Mouse (Mus musculus) cerebral cortex, adult 2 months (tissue): ENCODE measurements around the gene Ttll13.

Experiments used
- WGBS: fragments of 180-500 bp; shearing (Covaris S2); methylation state at CpG from one replicate; pipeline ENCODE4 v1.1.7; 2018; 5-methylcytosine and 5-hydroxymethylcytosine counted together

Ttll13 gene

DNA sequence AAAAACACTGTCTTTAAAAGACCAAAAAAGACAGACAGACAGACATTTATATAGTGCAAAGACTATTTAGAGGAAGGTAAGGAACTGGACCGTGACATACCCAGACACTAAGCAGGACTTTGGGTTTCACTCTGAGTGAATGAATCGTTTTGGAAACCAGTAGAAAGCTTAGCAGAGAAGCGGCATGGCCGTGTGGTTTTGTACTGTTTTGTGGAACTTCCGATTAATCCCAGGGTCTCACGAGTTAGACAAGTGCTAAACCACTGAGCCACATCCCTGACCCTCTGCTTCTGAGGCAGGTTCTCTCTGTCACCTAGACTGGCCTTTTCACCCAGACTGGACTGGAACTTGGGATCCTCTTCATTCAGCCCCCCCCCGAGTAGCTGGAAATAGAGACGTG is 31.7 kb upstream of the Ttll13 start:
- WGBS, result 87% methylated on average over 8 of the region's 8 CpGs

DNA sequence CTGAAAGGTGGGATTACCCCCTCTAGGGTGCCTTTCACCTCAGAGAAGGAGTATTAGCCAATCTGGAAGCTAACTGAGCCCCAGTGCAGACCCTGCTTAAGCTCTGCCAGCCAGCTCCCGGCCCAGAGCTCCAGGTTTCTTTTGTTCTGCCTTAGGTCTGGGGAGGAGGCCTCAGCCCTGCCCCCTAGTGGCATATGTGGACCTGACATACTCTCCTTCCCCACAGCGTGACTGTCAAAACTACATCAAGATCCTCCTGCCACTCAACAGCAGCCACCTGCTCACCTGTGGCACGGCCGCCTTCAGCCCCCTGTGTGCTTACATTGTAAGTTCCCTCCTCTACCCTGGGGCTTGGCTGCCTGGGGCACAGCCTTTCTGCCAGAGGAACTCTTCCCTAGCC is 30.8 kb upstream of the Ttll13 start:
- 38% methylated on average over 4 of the region's 4 CpGs for WGBS

DNA sequence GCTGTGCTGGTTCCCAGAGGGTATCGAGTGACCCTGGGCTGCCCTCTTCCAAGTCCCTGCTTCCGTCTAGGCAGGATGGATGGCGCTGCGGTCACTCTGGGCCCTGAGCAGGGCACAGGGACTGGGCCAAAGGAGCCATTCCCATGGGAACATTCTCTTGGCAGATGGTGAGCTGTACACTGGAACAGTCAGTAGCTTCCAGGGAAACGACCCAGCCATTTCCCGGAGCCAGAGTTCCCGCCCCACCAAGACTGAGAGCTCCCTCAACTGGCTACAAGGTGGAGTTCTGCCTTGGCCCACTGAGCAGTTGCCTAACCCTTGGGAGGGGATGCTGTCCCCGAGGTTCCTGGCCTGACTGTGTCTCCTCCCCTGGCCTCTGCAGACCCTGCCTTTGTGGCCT is 29.6 kb upstream of the Ttll13 start:
- 68% methylated on average over 8 of the region's 8 CpGs for WGBS

DNA sequence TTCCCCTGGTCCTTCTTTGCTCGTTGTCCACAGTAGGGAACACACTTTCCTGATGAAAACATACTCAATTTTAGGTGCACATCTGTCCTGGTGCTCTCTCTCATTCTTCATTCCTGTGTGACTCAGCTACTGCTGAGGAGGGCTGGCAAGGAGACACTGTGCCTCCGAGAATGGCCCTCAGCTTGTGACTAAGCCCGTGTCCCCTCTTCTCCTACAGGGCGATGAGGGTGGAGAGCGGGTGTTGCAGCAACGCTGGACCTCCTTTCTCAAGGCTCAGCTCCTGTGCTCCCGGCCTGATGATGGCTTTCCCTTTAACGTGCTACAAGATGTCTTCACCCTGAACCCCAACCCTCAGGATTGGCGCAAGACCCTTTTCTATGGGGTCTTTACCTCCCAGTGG is 27.5 kb upstream of the Ttll13 start:
- WGBS, result 87% methylated on average over 9 of the region's 9 CpGs

DNA sequence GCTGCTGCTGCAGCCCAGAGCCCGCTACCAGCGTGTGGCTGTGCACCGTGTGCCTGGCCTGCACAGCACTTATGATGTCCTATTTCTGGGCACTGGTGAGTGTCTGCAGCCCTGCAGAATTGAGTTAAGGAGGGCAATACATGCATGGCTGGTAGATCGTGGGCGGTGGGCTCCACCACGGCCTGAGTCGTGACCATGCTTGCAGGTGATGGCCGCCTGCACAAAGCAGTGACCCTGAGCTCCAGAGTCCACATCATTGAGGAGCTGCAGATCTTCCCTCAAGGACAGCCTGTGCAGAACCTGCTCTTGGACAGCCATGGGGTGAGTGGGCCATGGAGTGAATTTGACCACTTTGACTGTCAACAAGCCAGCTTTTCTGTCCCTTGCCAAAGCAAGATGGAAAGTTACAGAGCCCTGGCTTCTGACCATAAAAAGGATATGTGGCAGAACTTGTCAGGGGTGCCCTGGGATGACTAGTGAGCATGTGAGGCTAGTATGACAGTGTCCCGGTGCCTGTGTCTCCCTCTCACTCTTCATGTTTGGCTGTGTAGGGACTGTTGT is 25.9 kb upstream of the Ttll13 start:
- WGBS, result 93% methylated on average over 9 of the region's 9 CpGs

DNA sequence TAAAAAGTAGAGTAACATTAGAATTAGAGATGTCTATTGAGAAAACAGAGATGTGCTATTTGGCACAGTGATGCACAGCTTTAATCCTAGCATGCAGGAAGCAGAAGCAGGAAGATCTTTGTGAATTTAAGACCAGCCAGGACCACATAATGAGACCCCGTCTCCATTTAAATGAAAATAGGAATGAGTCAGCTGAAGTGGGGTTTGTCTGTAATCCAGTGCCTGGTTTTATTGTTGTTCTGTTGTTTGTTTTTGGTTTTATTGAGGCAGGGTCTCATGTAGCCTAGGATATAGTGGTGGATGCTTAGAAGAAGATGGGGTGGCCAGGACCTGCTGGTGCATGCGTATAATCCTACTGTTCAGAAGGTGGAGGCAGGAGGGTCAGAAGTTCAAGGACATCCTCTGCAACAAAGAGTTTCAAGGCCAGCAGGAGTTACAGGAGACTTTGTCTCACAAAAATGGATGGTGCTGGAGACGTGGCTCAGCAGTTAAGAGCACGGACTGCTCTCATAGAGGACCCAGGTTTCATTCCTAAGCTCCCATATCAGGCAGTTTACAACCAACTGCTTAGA is 24.9 kb upstream of the Ttll13 start:
- 93% methylated on average over 4 of the region's 4 CpGs for WGBS

DNA sequence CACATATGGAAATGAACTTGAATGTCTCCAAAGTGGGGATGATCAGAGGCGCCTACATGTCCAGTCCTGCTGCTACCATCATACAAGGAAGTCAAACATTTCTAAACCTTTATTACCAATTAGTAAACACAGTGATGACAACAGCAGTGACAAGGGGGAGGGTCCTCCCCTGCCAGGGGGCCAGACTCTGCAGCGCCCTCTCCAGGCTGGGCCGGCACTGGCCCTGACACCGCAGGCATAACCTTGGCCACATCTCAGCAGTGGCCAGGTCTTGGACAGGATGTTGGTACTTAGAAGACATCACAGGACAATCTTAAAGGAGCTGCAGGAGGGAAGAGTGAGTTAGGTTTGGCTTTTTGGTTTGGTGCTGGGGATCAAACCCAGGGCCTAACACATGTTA is 19.1 kb upstream of the Ttll13 start:
- WGBS, result 93% methylated on average over 4 of the region's 4 CpGs

DNA sequence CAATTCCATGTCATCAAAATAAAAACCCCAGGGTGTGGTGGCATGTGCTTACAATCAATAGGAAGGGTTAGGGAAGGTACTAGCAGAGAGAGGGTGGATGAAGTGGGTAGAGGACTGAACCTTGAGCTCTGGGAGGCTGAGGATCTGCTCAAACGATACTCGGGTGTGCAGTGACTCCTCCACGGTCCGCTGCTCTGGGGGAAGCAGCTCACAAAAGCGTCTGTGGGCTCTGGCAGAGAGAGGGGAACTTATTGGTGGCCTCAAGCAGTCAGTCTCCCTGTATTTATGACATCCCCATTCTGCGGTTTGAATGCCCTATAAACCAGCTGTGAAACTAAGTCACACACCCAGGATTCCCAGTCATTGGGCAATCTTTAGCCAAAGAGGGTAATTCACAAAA is 16.0 kb upstream of the Ttll13 start:
- WGBS, result 69% methylated on average over 6 of the region's 6 CpGs

DNA sequence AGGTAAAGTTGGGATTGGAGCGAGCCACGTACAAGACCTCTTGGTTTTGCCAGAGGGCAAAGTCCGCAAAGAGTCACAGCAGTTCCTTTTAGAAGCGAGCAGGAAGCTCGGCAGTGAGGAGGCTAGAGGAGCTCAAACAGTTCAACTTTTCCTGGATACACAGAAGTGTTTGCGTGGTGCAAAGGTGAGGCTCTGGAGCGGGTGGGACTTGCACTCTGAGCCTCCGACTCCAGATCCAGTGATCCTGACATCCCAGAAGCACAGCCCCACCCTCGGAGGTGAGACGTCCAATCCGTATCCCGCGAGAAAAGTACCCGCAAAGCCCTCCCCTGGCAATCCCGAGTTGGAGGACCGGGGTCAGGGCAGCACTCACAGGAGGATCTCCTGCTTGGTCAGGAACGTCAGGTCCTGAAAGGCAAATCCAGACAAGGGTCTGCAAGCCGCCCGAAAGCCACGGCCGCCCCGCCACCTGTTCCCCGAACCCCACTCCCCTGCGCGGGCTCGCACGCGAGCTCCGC is 14.1 kb upstream of the Ttll13 start:
- 4% methylated on average over 29 of the region's 29 CpGs for WGBS

DNA sequence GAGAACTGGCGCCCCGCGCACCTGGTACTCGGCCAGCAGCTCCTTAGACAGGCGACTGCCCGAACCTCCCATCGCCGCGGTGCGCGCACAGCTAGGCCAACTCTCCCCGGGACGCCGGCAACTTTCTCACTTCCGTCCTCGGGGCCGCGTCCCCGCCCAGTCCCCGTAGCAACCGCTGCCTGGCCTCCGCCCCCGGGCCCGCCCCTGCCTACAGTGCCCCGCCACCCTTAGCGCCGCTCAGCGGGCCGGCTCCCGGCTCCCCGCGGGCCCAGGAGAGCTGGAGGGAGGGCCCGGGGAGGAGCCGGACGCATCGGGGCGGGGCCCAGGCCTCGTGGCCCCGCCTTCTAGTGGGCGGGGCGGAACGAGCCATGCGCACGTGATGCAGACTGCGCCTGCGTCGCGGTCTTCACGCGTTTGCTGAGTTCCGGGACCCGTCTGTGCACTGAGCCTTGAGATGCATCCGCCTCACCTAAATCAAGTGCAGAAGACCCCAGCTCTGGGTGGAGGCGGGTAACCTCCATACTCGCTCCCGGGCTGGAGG is 13.6 kb upstream of the Ttll13 start, which contains the start of the genes Cib1 and Gdpgp1:
Gene Cib1 (minus strand): TSS at position 325 of the 541 bp plus-strand sequence.
Gene Gdpgp1 (plus strand): TSS at position 377 of the 541 bp plus-strand sequence.
- under 1% methylated on average over 56 of the region's 56 CpGs for WGBS

DNA sequence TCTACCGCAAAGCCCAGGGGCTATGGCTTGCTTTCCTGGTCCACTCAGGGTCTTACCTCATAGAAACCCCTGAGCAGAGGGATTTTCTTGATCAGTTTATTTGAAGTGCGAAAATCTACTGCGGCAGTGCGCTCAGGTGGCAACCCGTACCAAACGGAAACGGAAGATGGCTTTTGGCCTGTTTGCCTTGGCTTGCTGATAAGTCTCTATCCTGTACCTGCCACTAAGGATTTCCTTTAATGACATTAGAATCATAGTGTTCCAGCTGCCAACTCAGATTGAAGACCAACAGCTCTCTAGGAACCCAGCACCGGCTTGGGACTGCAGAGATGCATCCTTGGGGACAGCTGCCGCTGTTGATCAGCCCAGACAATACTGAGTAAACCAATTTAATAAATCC is 12.4 kb upstream of the Ttll13 start:
- 77% methylated on average over 9 of the region's 9 CpGs for WGBS

DNA sequence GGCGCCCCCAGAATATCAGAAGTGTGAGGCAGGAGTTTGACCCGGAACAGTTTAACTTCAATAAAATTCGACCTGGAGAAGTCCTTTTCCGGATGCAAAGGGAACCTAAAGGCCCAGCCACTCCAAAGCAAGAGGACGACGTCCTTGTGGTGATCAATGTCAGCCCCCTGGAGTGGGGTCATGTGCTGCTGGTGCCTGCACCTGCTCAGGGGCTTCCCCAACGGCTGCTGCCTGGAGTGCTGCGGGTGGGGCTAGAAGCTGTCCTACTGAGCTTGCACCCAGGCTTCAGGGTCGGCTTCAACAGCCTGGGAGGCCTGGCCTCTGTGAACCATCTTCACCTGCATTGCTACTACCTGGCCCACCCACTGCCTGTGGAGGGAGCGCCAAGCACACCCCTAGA is 7.6 kb upstream of the Ttll13 start:
- WGBS, result 93% methylated on average over 10 of the region's 10 CpGs

DNA sequence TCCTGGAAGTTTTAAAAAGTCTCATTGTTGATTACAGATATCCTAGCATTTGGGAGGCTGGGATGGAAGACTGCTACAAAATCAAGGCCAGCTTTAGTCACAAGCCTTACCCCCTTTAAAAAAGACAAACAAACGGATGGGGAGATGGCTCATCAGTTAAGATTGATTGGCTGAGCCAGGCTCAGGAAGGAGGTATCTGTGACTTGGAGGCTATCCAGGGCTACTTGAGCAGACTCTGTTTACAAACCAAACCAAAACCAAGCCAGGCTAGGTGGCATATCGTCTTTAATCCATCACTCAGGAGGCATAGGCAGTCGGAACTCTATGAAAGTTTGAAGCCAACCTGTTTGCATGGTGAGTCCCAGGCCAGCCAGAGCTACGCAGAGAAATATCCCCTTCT is 4.5 kb upstream of the Ttll13 start:
- WGBS, result 87% methylated on average over 4 of the region's 4 CpGs

DNA sequence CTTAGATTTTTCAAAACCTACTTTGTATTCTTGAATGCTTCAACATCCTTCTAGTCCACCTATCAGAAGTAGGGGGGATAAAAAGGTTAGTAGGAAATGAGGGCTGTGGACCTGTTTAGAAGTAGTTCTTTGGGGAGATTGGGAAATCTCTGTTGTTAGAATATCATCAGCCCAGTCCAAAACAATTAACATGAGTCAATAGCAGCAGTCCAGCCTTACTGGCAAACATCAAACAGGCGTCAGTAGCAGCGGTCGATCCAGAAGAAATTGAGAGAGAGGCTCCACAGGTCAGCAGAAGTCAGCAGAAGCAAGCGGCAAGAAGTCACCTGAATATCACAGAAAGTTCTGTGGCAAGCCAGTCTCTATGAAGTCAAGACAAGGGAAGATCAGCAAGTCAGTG is 1.3 kb upstream of the Ttll13 start:
- 94% methylated on average over 4 of the region's 4 CpGs for WGBS

DNA sequence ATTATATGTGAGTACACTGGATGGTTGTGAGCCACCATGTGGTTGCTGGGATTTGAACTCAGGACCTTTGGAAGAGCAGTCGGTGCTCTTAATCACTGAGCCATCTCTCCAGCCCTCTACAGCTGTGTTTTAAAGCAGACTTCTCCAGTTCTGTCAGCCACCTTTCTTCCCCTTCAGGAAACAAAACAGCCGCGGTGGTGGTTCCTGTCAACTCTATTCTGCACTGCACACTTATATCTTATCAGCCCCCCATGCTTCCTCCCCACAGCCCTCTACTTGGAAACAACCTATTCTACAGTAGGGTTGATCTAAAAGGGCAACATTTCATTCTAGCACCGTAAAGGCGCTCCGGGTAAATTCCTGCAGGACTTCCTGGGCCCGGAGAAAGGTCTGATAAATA is 683 bp downstream of the Ttll13 start:
- 61% methylated on average over 7 of the region's 7 CpGs for WGBS

DNA sequence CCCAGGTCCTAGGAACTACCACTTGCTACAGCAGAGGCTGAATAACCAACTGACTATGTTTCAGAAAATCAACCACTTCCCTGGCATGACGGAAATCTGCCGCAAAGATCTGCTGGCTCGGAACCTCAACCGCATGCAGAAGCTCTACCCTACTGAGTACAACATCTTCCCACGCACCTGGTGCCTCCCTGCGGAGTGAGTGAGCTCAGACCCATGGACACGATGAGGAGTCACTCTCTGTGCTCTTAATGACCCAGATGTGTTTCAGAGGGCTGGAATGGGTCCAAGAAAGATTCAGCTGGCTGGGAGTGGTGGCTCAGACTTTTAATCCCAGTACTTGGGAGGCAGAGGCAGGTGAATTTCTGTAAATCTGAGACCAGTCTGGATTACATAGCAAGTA is 6.3 kb downstream of the Ttll13 start:
- WGBS, result 69% methylated on average over 7 of the region's 7 CpGs

DNA sequence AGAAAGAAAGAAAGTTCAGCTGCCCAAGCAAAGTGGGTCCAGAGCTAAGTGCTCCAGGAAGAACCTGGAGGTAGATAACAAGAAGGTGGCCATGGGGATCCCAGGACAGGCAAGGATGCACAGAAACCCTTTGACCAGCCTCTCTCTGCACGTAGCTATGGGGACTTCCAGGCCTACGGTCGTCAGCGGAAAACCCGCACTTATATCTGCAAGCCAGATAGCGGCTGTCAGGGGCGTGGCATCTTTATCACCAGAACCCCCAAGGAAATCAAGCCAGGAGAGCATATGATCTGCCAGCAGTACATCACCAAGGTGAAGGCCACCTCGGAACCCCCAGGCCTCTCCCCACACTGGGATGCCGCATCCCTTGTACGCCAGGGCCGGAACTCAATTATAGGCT is 6.7 kb downstream of the Ttll13 start:
- WGBS, result 91% methylated on average over 11 of the region's 11 CpGs

DNA sequence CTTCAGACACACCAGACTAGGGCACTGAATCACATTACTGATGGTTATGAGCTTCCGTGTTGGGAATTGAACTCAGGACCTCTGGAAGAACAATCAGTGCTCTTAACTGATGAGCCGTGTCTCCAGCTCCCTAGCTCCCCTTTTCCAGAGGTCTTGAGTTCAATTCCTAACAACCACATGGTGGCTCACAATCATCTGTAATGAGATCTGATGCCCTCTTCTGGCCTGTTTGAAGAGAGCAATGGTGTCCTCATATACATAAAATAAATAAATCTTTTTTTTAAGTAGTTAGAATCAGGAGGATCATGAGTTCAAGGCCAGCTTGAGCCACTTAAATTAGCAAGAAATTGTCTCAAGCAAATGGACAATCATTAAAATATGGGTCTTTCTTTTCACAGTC is 9.8 kb downstream of the Ttll13 start:
- WGBS, result 66% methylated on average over 2 of the region's 2 CpGs

DNA sequence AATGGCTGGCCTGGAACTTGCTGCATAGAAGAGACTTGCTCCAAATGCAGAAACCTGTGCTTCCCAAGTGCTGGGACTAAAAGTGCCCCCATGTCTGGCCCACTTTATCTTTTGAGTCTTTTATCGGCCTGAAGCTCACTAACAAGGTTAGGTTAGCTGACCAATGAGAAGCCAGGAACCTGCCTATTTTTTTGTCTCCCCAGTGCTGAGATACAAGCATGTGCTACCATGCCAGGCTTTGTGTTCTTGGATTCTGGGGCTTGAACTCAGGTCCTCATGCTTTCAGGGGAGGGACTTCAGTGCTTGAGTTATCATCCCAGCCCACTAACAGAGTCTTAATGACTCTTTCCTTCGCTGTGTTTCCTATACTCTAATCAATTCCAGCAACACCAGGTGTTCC is 11.5 kb downstream of the Ttll13 start:
- 82% methylated on average over 2 of the region's 2 CpGs for WGBS

DNA sequence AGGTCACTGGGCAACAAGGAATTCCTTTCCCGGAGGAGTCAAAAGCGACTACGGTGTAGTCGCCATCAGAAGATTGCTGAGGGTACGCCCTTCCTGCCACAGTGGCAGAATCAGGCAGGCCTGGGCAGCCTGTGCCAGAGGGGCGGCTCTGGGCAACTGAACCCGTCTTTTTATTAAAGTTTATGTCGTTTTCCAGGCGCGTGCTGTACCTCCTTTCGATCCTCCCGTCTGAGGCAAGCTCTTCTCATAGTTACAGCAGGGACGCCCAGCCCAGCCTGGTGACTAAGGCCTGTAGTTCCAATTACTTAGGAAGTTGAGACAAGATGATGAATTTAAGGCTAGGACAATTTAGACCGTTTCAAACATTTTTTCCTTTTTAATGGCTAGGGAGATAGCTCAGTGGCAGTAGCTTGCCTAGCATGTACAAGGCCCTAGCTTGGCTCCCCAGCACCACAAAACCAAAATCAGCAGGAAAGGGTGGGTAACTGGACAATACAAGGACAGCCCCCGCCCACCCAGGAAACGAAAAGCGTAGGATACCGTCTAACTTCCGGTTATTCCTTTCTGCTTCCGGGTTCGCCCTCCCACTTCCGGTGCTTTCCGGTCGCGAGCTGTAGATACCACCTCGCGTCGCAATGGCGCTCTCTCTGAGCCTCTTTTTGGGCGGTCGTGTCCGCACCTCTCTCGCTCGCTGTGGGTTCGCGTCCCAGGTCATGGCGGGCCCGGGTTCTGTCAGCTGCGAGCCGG is 14.6 kb downstream of the Ttll13 start, which contains the start of gene Ngrn:
Gene Ngrn (plus strand): TSS at position 591 of the 747 bp plus-strand sequence.
- 26% methylated on average over 40 of the region's 40 CpGs for WGBS

DNA sequence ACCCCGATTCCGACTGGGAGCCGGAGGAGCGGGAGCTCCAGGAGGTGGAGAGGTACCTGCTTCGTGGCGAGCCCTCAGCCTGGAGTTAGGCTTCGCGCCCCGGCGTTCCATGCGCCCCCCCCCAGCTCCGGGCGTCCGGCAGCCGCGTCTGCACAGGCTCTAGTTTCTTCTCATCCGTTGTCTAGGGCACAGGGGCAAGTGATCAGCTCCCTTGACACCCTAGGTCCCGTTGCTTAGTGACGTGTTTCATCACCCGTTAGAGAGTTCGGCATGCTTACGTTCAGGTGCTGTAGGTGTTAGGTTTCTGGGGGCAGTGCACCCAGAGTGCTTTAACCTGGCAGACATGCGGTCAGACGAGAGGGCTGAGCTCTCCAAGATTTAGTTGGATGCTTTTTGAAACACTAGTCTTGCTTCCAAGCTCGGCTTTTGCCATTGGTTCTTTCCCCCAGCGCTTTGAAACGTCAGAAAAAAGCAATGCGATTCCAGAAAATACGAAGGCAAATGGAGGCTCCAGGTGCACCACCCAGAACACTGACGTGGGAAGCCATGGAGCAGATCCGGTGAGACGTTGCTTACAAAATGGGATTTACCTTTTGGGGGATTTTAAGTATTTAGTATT is 15.3 kb downstream of the Ttll13 start:
- 1% methylated on average over 32 of the region's 32 CpGs for WGBS

DNA sequence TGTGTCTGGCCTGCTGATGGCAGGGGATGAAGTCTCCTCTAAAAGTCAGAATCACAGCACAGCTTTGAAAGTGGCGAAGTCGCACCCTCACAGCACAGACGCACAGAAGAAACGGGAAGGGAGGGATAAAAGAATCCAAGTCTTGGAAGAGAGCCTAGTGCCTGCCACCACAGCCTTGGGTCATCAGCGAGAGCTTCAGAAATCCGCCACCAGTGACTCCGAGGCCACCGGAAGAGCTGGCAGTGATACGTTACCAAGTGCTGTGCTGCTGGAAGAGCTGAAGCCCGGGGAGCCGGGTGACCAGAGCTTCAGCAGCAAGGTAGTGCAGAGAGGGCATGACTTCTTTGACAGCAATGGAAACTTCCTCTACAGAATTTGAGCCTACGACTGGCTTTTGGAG is 18.4 kb downstream of the Ttll13 start:
- WGBS, result 87% methylated on average over 12 of the region's 12 CpGs
